Mouse (Mus musculus): ENCODE measurements around the gene Ncmap.

Ncmap gene

DNA sequence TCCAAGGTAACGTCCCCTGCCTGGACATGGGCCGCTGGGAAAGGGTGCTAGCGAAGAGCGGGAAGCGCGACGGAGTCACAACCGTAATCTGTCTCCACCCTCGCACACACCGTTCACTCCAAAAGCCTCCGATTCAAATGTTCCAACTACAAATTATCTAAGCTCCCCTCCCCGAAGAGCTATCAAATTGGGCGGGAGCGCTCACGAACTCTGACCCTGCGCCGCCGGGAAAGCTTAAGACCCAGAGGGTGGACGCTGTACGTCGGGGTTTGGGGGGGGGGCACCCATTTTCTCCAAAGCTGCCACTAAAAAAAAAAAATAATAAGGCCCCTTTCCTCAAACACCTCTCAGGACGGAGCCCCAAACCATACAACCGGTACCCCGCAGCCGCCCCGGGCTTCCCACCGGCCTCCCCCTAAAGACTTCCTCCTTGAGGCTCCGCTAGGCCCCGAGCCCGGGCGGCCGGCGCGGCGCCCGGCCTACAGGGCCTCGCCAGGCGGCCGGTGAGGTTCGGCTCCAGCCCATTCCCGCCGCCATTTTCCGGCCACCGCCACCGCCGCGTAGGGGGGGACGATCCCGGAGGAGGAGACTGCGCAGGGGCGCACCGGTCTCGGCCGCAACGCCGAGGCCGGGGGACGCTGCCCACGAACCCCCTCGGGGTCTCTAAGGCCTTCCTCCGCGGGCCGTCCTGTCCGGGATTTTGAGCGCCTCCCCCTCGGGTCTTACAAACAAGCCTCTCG lies 45.5 kb downstream of the Ncmap start:
- peak; percentile 72 for DNase-seq (ENCODE audit: low spot score)

DNA sequence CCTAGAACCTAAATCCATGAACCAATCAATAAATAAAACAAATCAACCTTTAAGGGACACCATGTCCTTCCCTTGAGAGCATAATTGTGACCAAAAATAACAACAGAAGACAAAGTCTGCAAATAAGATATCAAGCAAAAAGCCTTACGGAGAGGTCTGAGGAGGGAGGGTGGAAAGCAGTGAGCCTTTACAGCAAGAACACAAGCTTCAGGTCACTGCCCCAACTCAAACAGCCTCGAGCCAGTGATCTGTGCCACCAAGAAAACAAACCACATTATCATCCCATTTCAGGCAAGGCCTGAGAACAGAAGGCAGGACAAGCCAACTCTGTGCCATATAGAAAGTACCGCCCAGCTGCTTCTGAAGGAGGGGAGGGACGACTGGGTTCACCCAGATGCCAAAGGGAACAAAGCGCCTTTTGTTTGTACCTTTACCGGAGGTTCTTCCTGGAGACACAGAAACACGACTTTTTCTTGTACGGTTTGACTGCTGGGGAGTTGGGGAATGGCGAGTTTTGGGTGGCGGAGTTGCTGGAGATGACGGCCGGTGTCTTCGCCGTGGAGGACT lies 60.6 kb downstream of the Ncmap start:
- no peak for DNase-seq (ENCODE audit: low spot score)

DNA sequence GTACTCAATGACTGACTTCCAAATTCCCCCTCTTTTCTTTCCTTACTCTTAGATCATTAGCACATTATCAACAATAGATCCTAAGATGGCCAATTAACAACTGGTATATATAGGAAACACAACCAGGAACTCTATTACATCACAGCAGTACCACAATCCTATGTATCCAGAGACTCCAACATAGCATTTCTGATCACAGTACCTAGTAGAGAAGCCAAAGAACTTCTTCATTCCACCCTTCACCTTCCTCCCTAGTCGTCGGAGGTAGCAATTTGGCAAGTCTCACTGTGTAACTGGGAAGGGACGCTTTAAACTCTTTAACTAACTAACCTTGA lies 62.0 kb downstream of the Ncmap start:
- no peak for DNase-seq (ENCODE audit: low spot score)

DNA sequence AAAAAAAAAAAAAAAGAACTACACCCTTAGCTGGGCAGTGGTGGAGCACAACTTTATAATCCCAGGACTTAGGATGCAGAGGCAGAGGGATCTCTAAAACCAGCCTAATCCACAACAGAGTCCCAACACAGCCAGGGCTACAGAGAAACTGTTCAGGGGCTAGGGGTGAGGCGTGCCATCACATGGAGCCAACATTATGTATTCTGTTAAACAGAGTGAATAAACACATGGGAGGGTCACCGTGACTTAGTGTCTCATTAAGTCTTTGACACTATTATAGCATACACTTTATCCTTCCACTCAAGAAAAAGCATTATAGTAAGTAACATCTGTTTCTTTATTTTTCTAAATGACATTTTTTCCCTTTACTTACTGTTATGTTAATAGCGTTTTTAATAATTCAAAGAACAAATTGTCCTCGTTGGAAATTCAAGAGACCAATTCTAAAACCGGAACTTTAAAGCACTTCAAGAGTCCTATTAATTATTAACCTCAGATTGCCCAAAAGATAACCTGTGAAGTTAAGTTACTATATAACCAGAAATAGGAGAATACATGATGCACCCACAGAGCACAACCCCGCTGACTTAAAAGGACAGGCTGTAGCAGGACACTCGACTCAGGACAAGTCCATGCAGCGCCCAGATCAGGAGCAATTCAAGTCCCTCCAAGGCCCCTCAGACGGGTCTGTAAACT lies 62.6 kb downstream of the Ncmap start:
- no peak for DNase-seq (ENCODE audit: low spot score)

DNA sequence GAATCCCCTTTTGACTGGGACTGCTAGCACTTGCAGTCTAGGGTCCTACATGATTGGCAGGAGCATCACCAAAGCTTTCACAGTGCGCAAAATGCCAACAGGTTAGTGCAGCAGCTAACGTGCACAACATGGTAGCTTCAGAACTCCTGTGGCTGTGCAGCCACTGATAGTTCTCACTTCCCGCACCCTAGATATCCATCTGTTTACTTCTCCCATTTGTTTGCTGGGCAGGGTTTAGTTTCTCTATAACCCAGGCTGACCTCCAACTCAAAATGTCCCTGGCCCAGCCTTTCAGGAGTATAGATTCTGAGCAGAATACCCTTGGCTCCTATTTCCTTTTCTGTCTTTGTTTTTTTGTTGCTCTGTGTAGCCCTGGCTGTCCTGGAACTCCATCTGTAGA lies 71.6 kb downstream of the Ncmap start:
- DNase-seq (ENCODE audit: low spot score) = no peak

DNA sequence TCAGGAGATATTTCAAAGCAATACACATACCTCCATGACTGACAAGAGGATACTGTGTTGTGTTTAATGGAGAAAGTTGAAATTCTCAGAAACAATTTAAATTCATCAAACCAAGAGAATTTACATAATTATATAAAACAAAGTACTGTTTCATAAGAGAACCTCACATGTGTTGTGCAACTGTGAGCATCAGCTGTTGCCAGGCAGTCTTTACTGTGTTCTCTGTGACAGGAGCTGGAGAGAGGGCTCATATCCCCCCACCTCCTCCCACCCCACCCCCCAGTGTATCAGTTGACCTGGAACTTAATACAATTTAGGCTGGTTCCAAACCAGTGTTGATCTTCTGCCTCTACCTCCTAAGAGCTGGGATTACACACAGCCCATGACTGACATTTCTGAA lies 72.0 kb downstream of the Ncmap start:
- no peak for DNase-seq (ENCODE audit: low spot score)

DNA sequence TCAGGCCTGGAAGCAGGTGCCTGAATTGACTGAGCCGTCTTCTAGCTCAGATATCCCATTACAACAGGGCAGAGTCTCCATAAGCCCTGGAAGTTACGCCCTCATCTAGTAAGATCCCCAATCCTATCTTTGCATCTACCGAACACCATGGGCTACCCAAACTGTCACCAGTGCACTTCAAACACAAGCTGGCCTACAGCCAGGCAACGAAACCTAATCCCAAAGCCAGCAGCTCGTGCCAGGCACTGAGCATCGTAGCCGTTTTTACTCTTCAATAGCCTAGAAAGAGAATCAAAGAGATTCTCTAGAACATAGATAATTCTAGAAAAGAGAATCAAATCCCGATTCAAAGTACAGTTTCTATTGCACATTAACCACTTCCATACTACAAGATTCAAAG lies 75.0 kb downstream of the Ncmap start:
- DNase-seq (ENCODE audit: low spot score) = no peak
